Mouse (Mus musculus) ES-E14 (cell line): Measurements from ENCODE around the gene Hnf1a. TPM values are rescaled to one million over a fixed set of nuclear protein-coding genes. Genes with fewer than 3 reads are reported as not detected.

Source experiments
- DNase-seq: peaks from one replicate; pipeline ENCODE4 v3.0.0-alpha.2; 2013; ENCODE audit warnings: low read depth, low spot score
- H3K27ac ChIP-seq: 2 replicates; pipeline ENCODE4 v1.5.1; 2012; ENCODE audit warnings: low read depth, mild to moderate bottlenecking, low read length, moderate library complexity, mixed read lengths; ENCODE audit not compliant: poor library complexity, insufficient read depth, severe bottlenecking
- H3K36me3 ChIP-seq: 2 replicates; pipeline ENCODE4 v1.6.1; 2012; ENCODE audit warnings: mild to moderate bottlenecking, low read length, moderate library complexity, mixed read lengths; ENCODE audit not compliant: control insufficient read depth, poor library complexity, insufficient read depth, severe bottlenecking
- H3K4me1 ChIP-seq, 2 experiments: fragments of 150-350 bp in 1 of 2; sonication (generic) in 1 of 2; 2 replicates each; pipeline ENCODE4 v1.6.1; 2012; ENCODE audit warnings: low read length in 2 of 2, mild to moderate bottlenecking in 1 of 2, mixed read lengths in 1 of 2; ENCODE audit not compliant: control insufficient read depth in 2 of 2, insufficient read depth in 2 of 2, poor library complexity in 1 of 2
- H3K4me3 ChIP-seq, 2 experiments: fragments of 150-350 bp in 1 of 2; sonication (generic) in 1 of 2; 2 replicates each; pipeline ENCODE4 v1.5.1; 2012; ENCODE audit warnings: low read length in 2 of 2, low read depth in 1 of 2, mild to moderate bottlenecking in 1 of 2, mixed read lengths in 1 of 2; ENCODE audit not compliant: insufficient read depth in 1 of 2, poor library complexity in 1 of 2, severe bottlenecking in 1 of 2
- H3K9ac ChIP-seq: 2 replicates; pipeline ENCODE4 v1.6.1; 2012; ENCODE audit warnings: low read depth, mild to moderate bottlenecking, low read length, mixed read lengths; ENCODE audit not compliant: poor library complexity, insufficient read depth, severe bottlenecking
- H3K9me3 ChIP-seq: fragments of 150-350 bp; sonication (generic); 2 replicates; pipeline ENCODE4 v1.6.1; 2012; ENCODE audit warnings: low read depth, mild to moderate bottlenecking, low read length; ENCODE audit not compliant: control insufficient read depth, insufficient read depth
- CHD2 ChIP-seq: IDR thresholded peaks from 2 replicates; pipeline ENCODE4 v1.6.1; 2014; ENCODE audit warnings: mild to moderate bottlenecking, low read depth, low read length, inconsistent platforms
- HCFC1 ChIP-seq: IDR thresholded peaks from 2 replicates; pipeline ENCODE4 v1.6.1; 2012; ENCODE audit warnings: low read length, inconsistent platforms, borderline replicate concordance; ENCODE audit not compliant: insufficient read depth
- MAFK ChIP-seq: IDR thresholded peaks from 2 replicates; pipeline ENCODE4 v1.6.1; 2014; ENCODE audit warnings: mild to moderate bottlenecking, low read depth, low read length, inconsistent platforms; ENCODE audit not compliant: insufficient read depth
- ZC3H11A ChIP-seq: IDR thresholded peaks from 2 replicates; pipeline ENCODE4 v1.6.1; 2012; ENCODE audit warnings: low read depth, mild to moderate bottlenecking, inconsistent platforms, low read length, borderline replicate concordance
- ZNF384 ChIP-seq: IDR thresholded peaks from 2 replicates; pipeline ENCODE4 v1.6.1; 2012; ENCODE audit warnings: low read depth, low read length, inconsistent platforms
- in situ Hi-C, 2 experiments: fragments of 600-800 bp; cut with MboI; formaldehyde crosslinking; loops; one replicate each; pipeline ENCODE4 v1.15.1; 2025; ENCODE audit warnings: low sequenced_read_pairs in 2 of 2, inconsistent platforms in 1 of 2; ENCODE audit not compliant: unreplicated experiment in 2 of 2
- total RNA-seq: library from RNA; depleted of rRNA; stranded (reverse); fragments of 300-350 nt; gene quantifications from 2 replicates; pipeline ENCODE4 v1.2.3, GENCODE M21; 2012

Hnf1a gene
- total RNA-seq, 1 experiment, result 2.0 TPM

DNA sequence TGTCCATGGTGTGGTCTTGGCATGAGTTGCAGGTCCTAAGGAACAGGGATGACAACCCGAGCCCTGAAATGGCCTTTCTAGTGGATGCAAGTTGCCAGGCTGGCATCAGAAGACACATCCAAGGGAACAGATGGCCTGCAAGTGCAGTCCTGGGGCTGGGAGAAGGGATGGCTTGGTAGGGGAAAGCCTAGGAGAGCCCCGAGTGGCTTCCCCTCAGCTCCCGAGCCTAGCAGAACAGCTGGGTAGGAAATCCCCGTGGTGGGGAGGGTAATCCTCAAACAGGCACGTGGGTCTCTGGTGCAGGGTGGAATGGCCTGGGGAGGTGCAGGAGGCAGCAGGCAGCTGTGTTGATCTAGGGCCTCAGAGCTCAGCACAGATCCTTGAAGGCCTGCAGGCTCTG is 21.6 kb downstream of the Hnf1a start:
- in situ Hi-C loops, result no loop called here
- Histone ChIP-seq H3K4me1 (no peaks in the 10 kb centered on the region), H3K27ac (no peak overlapping the region), H3K4me3 (no peak overlapping the region), H3K9ac (no peak overlapping the region), H3K9me3 (peaks cover 3% of the 10 kb centered on the region; the same call in 1 of the 2 replicates), H3K36me3 (peaks cover 43% of the 10 kb centered on the region)
- DNase-seq, result no peak
- no peak for TF ChIP-seq HCFC1
- TF ChIP-seq ZC3H11A, result no peak
- TF ChIP-seq MAFK, result no peak
- no peak for TF ChIP-seq ZNF384
- TF ChIP-seq CHD2, result no peak

DNA sequence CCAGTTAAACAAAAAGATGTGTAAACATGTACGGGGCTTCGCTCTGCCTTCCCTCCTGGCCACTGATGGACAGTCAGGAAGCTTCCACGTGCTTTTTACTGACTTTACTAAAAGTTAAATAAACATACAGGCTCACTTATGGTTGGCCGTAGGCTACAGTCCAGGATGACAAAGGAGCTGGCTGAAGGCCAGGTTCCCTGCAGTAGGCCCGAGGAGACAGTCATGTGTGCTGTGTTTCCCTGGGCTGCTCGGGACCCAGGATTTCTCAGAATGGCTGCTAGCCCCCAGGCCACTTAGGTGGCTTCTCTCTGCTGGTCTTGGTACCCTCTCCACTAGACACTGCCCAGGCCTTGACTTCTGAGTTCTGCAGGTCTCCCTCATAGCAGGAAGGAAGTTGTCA is 22.0 kb downstream of the Hnf1a start:
- peaks cover 44% of the 10 kb centered on the region for H3K36me3 ChIP-seq
- no peak for DNase-seq

GRCm38 (mm10) chr5:114945072-114945471 is 25.8 kb downstream of the Hnf1a start:
- Histone ChIP-seq H3K9me3 (no peaks in the 10 kb centered on the region), H3K9ac (no peak overlapping the region), H3K4me3 (no peak overlapping the region), H3K4me1 (peaks cover 0 to 3% of the 10 kb centered on the region in 2 experiments; a peak in 2 of 4 replicates), H3K36me3 (peaks cover 41% of the 10 kb centered on the region), H3K27ac (no peak overlapping the region)
- no peak for TF ChIP-seq ZNF384
- TF ChIP-seq ZC3H11A, result no peak
- no peak for TF ChIP-seq CHD2
- TF ChIP-seq MAFK, result no peak
- no peak for TF ChIP-seq HCFC1
- in situ Hi-C loops, result no loop called here
- DNase-seq, result no peak

More for the DNA sequence above, 22.0 kb downstream of the Hnf1a start:
- in situ Hi-C loops, result no loop called here
- Histone ChIP-seq H3K4me1 (no peaks in the 10 kb centered on the region), H3K9me3 (peaks cover 1% of the 10 kb centered on the region; the same call in 1 of the 2 replicates), H3K4me3 (no peak overlapping the region), H3K9ac (no peak overlapping the region), H3K27ac (no peak overlapping the region)
- TF ChIP-seq MAFK (no peak), ZNF384 (no peak), CHD2 (no peak), HCFC1 (no peak), ZC3H11A (no peak)

GRCm38 (mm10) chr5:114942766-114943130 is 28.1 kb downstream of the Hnf1a start:
- Histone ChIP-seq H3K4me1 (peaks cover 0 to 3% of the 10 kb centered on the region in 2 experiments; a peak in 2 of 4 replicates), H3K27ac (no peak overlapping the region), H3K9me3 (no peaks in the 10 kb centered on the region), H3K36me3 (peaks cover 23% of the 10 kb centered on the region), H3K4me3 (peak overlapping the region; percentile 91 to 97), H3K9ac (peak overlapping the region; percentile 94)
- TF ChIP-seq HCFC1 (no peak), CHD2 (no peak), MAFK (no peak), ZC3H11A (no peak)
- DNase-seq, result no peak
- in situ Hi-C loops, result no loop called here
